Mouse (Mus musculus): ENCODE data around the gene Rgs1. TPM values are rescaled to one million over a fixed set of nuclear protein-coding genes. Genes with fewer than 3 reads are reported as not detected.

Gene Rgs1
- polyA plus RNA-seq, 1 experiment = 1.5 TPM

- peak; percentile 20 for DNase-seq
- H3K36me3 ChIP-seq (ENCODE audit: control insufficient read depth, insufficient read depth, low read length) = no peaks in the 10 kb centered on the region
- 30% methylated on average over 1 of the region's 1 CpGs for WGBS
- TF ChIP-seq POLR2A (IDR thresholded peaks at IDR 0.05; ENCODE audit: control insufficient read depth, extremely low read depth, insufficient read depth, low read length, poor library complexity) (no peak), CTCF (IDR thresholded peaks at IDR 0.05; ENCODE audit: borderline replicate concordance, control insufficient read depth, extremely low read depth, insufficient read depth, low read length, poor library complexity) (no peak)
- no peaks in the 10 kb centered on the region for H3K27me3 ChIP-seq (ENCODE audit: control insufficient read depth, insufficient read depth, low read length)
- no peak overlapping the region for H3K4me3 ChIP-seq (ENCODE audit: control insufficient read depth, insufficient read depth, low read length)
- no peak overlapping the region for H3K27ac ChIP-seq (ENCODE audit: control insufficient read depth, insufficient read depth, low read length)
- H3K4me1 ChIP-seq (replicated peaks; ENCODE audit: control insufficient read depth, insufficient read depth, low read length) = no peaks in the 10 kb centered on the region
These were observed 5.5 kb downstream of the Rgs1 start for GRCm38 (mm10) chr1:144243511-144243910.

DNA sequence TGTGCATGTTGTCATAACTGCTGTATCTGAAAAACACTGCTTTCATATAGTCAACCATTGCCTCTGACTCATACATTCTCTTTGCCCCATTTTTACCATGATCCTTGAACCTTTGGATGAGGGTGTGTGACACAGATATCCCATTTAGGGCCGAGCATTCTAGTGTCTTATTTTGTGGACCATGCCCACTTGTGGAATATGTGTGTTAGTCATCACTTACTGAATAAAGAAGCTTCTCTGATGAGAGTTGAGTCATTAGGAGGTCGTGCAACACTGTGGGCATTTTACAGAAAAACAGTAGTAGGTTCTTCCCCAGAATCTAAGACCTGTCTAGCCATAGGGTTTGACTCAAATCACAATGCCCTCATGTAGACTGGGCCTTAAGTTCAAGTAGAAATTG, 9.8 kb downstream of the Rgs1 start:
- Histone ChIP-seq H3K36me3 (ENCODE audit: control insufficient read depth, insufficient read depth, low read length) (no peaks in the 10 kb centered on the region), H3K27ac (ENCODE audit: control insufficient read depth, insufficient read depth, low read length) (no peak overlapping the region), H3K4me1 (replicated peaks; ENCODE audit: control insufficient read depth, insufficient read depth, low read length) (no peaks in the 10 kb centered on the region), H3K4me3 (ENCODE audit: control insufficient read depth, insufficient read depth, low read length) (no peak overlapping the region), H3K27me3 (ENCODE audit: control insufficient read depth, insufficient read depth, low read length) (no peaks in the 10 kb centered on the region)
- WGBS = 91% methylated on average over 2 of the region's 2 CpGs
- TF ChIP-seq CTCF (IDR thresholded peaks at IDR 0.05; ENCODE audit: borderline replicate concordance, control insufficient read depth, extremely low read depth, insufficient read depth, low read length, poor library complexity) (no peak), POLR2A (IDR thresholded peaks at IDR 0.05; ENCODE audit: control insufficient read depth, extremely low read depth, insufficient read depth, low read length, poor library complexity) (no peak)
- no peak for DNase-seq

DNA sequence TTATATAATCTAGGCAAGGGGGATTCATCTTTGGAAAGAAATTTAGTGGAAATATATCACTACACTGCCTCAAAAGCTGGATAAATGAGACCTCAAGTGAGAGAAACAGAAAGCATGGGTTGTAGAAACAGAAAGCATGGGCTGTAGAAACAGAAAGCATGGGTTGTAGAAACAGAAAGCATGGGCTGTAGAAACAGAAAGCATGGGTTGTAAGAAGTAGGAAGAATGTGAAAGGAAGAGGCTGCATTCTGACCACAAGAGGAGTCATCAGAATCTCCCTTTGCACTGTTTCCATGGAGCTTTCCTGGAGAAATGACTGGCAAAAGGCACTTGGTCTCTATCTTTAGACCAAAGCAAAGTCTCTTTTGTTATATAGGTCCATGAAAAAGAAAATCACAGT, 33.8 kb downstream of the Rgs1 start:
- no peaks in the 10 kb centered on the region for H3K27me3 ChIP-seq (ENCODE audit: control insufficient read depth, insufficient read depth, low read length)
- no peak for TF ChIP-seq POLR2A (IDR thresholded peaks at IDR 0.05; ENCODE audit: control insufficient read depth, extremely low read depth, insufficient read depth, low read length, poor library complexity)
- H3K4me1 ChIP-seq (replicated peaks; ENCODE audit: control insufficient read depth, insufficient read depth, low read length) = no peaks in the 10 kb centered on the region
- no peaks in the 10 kb centered on the region for H3K36me3 ChIP-seq (ENCODE audit: control insufficient read depth, insufficient read depth, low read length)
- no peak overlapping the region for H3K27ac ChIP-seq (ENCODE audit: control insufficient read depth, insufficient read depth, low read length)
- DNase-seq = no peak
- no peak overlapping the region for H3K4me3 ChIP-seq (ENCODE audit: control insufficient read depth, insufficient read depth, low read length)

DNA sequence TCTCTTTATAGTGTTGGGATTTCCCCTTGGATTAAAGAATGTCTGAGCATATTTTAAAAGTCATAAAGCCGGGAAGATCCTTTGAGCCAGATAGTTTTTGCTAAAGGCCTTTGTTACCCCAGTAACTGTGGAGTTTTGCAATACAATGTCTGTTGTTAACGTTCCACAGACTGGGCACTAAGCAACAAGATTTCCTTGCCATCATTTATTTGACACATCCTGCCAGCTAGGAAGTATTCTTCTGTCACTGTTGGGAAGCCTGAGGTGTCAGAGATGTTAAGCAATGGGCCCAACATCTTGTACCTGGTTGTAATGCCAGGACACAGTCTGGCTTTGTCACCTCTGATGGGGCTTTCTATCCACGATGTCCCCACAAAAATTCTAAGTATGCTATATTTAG, 38.1 kb downstream of the Rgs1 start:
- H3K4me3 ChIP-seq (ENCODE audit: control insufficient read depth, insufficient read depth, low read length) = no peak overlapping the region
- whole genome bisulfite sequencing = 91% methylated on average over 3 of the region's 3 CpGs
- no peaks in the 10 kb centered on the region for H3K4me1 ChIP-seq (replicated peaks; ENCODE audit: control insufficient read depth, insufficient read depth, low read length)
- no peaks in the 10 kb centered on the region for H3K27me3 ChIP-seq (ENCODE audit: control insufficient read depth, insufficient read depth, low read length)
- H3K27ac ChIP-seq (ENCODE audit: control insufficient read depth, insufficient read depth, low read length) = no peak overlapping the region
- DNase-seq = no peak
- TF ChIP-seq POLR2A (IDR thresholded peaks at IDR 0.05; ENCODE audit: control insufficient read depth, extremely low read depth, insufficient read depth, low read length, poor library complexity) = no peak
- TF ChIP-seq CTCF (IDR thresholded peaks at IDR 0.05; ENCODE audit: borderline replicate concordance, control insufficient read depth, extremely low read depth, insufficient read depth, low read length, poor library complexity) = no peak
- no peaks in the 10 kb centered on the region for H3K36me3 ChIP-seq (ENCODE audit: control insufficient read depth, insufficient read depth, low read length)

DNA sequence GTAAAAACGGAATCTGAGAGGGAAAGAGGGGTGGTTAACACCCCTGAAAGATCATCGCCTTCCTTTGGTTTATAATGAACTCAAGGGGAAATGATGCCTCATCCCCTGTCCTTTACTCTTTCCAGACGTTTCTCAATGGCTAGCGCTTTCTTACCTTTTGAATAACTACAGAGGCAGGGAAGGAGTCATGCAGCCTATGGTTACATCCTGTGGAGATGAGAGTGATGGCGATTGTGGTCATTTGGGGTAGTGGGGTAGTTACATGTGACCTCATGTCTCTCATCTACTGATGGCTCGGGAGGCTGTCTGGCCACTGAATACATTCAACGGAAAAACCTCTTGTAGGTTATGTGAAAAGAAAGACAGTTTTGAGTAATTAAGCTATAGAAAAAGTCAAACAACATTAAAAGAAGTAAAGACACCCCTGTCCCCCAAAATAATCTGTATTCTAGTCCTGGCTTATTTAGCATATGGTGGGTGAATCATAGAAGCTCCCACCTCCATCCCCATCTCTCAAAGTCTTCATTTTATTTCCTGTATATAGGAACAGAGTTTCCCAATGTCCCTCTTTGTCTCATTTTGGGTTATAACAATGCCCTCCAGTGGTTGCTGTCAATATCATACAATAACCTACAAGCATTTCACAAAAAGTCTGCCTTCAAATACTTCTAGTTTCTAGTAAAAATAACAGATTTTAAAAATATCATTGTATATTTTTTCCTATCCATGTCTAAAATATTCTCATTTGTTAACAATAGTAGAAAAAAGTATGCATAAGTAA, 42.6 kb downstream of the Rgs1 start:
- H3K36me3 ChIP-seq (ENCODE audit: control insufficient read depth, insufficient read depth, low read length) = no peaks in the 10 kb centered on the region
- no peak overlapping the region for H3K27ac ChIP-seq (ENCODE audit: control insufficient read depth, insufficient read depth, low read length)
- no peaks in the 10 kb centered on the region for H3K27me3 ChIP-seq (ENCODE audit: control insufficient read depth, insufficient read depth, low read length)
- DNase-seq = no peak
- no peaks in the 10 kb centered on the region for H3K4me1 ChIP-seq (replicated peaks; ENCODE audit: control insufficient read depth, insufficient read depth, low read length)
- WGBS = 86% methylated on average over 7 of the region's 7 CpGs
- no peak for TF ChIP-seq CTCF (IDR thresholded peaks at IDR 0.05; ENCODE audit: borderline replicate concordance, control insufficient read depth, extremely low read depth, insufficient read depth, low read length, poor library complexity)
- no peak for TF ChIP-seq POLR2A (IDR thresholded peaks at IDR 0.05; ENCODE audit: control insufficient read depth, extremely low read depth, insufficient read depth, low read length, poor library complexity)
- H3K4me3 ChIP-seq (ENCODE audit: control insufficient read depth, insufficient read depth, low read length) = no peak overlapping the region

DNA sequence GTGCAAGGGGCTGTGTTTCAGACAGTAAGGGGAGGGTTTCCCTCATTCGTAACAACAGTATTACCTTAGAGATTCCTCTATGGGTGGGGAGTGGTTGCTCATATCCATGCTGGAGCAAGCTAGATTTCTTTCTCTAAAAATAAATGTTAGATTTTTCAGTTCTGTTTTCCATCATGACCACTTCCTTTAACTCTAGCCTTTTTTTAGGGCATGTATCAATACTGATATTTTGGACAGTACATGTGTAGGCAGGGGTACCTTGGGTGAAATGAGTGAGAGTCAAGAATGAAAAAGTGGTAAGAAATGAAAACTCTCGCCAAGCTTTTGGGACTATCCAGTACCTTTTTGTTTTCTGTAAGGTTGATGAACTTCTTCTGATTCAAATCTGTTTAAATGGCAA, 44.3 kb downstream of the Rgs1 start:
- TF ChIP-seq POLR2A (IDR thresholded peaks at IDR 0.05; ENCODE audit: control insufficient read depth, extremely low read depth, insufficient read depth, low read length, poor library complexity) (no peak), CTCF (IDR thresholded peaks at IDR 0.05; ENCODE audit: borderline replicate concordance, control insufficient read depth, extremely low read depth, insufficient read depth, low read length, poor library complexity) (no peak)
- Histone ChIP-seq H3K27me3 (ENCODE audit: control insufficient read depth, insufficient read depth, low read length) (no peaks in the 10 kb centered on the region), H3K36me3 (ENCODE audit: control insufficient read depth, insufficient read depth, low read length) (no peaks in the 10 kb centered on the region), H3K4me3 (ENCODE audit: control insufficient read depth, insufficient read depth, low read length) (no peak overlapping the region), H3K27ac (ENCODE audit: control insufficient read depth, insufficient read depth, low read length) (no peak overlapping the region), H3K4me1 (replicated peaks; ENCODE audit: control insufficient read depth, insufficient read depth, low read length) (no peaks in the 10 kb centered on the region)
- WGBS = 92% methylated on average over 2 of the region's 2 CpGs
- no peak for DNase-seq

DNA sequence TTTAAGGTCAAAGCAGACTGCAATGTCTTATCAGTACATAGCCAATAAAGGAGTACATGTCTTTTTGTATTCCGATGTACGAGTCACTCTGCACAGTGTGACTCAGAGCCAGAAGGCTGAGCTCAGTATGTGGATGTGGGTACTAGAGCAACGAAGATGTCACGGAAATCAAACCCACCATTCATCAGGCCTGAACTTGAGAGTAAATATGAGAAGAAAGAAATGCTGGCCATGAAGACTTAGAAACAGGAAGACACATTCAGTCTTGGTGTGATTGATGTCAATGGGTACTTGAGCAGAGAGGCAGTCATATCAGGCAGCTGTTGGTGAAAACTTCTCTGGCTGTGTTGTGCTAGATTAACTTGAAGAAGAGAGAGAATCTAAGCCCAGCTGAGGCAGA, 46.1 kb downstream of the Rgs1 start:
- no peaks in the 10 kb centered on the region for H3K27me3 ChIP-seq (ENCODE audit: control insufficient read depth, insufficient read depth, low read length)
- TF ChIP-seq CTCF (IDR thresholded peaks at IDR 0.05; ENCODE audit: borderline replicate concordance, control insufficient read depth, extremely low read depth, insufficient read depth, low read length, poor library complexity) (no peak), POLR2A (IDR thresholded peaks at IDR 0.05; ENCODE audit: control insufficient read depth, extremely low read depth, insufficient read depth, low read length, poor library complexity) (no peak)
- H3K36me3 ChIP-seq (ENCODE audit: control insufficient read depth, insufficient read depth, low read length) = no peaks in the 10 kb centered on the region
- WGBS = 28% methylated on average over 4 of the region's 4 CpGs
- DNase-seq = no peak
- no peak overlapping the region for H3K27ac ChIP-seq (ENCODE audit: control insufficient read depth, insufficient read depth, low read length)
- no peaks in the 10 kb centered on the region for H3K4me1 ChIP-seq (replicated peaks; ENCODE audit: control insufficient read depth, insufficient read depth, low read length)
- no peak overlapping the region for H3K4me3 ChIP-seq (ENCODE audit: control insufficient read depth, insufficient read depth, low read length)

All from thymus, adult 2 months (tissue).